Mouse (Mus musculus) heart, adult 2 months (tissue): ENCODE data around the gene Crocc.

ENCODE experiments used
- CTCF ChIP-seq: fragments of 200-600 bp; IDR thresholded peaks from 2 replicates; pipeline ENCODE4 v1.8.1; 2022; ENCODE audit warnings: antibody characterized with exemption, mild to moderate bottlenecking, moderate library complexity
- POLR2A ChIP-seq: fragments of 200-500 bp; IDR thresholded peaks from 2 replicates; pipeline ENCODE4 v1.6.1; 2011; ENCODE audit warnings: mild to moderate bottlenecking, low read depth, low read length, control low read depth; ENCODE audit not compliant: insufficient read depth

DNA sequence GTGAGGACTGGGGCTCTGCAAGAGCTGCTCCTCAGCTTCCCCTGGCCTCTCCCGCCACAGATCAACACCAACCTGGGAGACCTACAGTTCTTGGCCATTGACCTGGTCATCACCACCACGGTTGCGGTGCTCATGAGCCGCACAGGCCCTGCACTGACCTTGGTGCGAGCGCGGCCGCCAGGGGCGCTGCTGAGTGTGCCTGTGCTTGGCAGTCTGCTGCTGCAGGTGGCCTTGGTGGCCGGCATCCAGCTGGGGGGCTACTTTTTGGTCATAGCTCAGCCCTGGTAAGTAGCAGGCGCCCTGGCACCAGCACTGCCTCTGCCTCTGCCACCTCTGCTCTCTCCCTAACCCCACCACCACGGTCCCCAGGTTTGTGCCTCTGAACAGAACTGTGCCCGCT lies 54.4 kb downstream of the Crocc start:
- TF ChIP-seq CTCF (peak; percentile 64), POLR2A (no peak)
